Mouse (Mus musculus): ENCODE results near the gene Optn.

The Optn gene

DNA sequence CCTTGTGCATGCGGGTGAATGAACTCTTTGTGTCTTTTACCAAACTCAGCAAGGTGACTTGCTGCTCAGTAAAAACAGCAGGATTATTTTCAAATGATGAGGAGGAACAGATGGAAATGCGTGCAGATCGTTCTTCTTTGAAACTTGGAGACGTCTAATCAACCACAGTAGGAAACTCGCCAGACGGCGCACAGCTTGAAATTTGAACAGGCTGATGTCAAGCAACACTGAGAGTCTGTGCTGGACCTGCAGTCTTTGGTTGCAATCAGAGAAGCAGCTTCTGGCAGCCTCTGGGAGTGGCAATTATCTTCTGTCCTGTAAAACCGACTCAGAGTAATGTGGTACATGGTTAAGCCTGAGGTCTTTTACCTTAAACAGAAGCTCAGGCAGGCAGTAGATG lies 85.8 kb downstream of the Optn start:
- no peak for DNase-seq

DNA sequence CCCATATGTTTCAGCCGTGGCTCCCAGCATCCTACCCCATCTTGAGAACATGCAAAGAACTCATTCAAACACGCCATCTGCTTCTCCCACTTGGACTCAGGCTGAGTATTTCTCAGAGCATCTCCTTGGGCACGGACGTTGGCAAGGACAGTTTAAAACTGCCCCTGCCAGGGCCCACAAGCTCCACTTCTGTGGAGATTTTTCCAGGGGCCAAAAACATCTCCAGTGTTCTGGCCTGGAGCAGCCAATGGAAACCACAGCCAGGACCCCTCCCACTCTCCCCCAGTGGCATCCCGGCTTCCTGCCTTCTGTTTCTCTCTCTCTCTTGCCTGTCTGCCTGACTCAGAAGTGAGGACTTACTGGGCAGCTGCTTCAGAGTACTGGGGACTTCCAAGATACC lies 88.0 kb downstream of the Optn start, which contains the start of gene Ucma:
TSS of gene Ucma (plus strand) at position 316 of the 400 bp plus-strand sequence.
- DNase-seq, result no peak
